ENCODE assay signal across 16 mouse cellular contexts in the genomic region with DNA sequence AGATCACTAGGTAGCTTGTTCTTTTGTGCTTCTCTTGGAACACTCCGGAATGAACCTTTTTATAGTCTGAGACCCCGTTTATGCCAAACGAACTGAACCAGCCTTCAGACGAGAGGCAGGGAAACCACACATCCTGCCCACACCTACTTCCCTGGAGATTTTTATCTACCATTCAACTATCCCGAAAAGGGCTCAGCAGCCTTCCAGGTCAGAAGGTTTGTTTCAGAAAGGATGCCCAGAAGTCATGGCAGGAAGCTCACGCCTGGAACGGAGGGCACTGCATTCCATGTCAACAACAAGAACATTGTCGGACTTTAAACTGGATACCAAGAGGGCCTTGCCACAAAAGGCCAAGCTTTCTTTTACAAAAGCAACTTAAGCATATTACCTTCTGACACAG.
DNase-seq lines count a peak whose midpoint lies in the region; ATAC-seq and TF ChIP-seq lines count a peak whose summit lies in the region.
"Had no signal": no experiment of that assay in that cellular context is flagged by ENCODE, and none has a peak within 500 bp of the region (broad histone marks: within the 10 kb centered on the region; RNA-seq: fewer than 3 reads in every experiment).

No protein-coding gene starts in this region.

- no peak overlapping the region for H3K4me2 ChIP-seq in embryonic facial prominence, embryonic 12.5 days (replicated peaks)
- no peak overlapping the region for H3K4me2 ChIP-seq in kidney, embryonic 15.5 days
- H3K4me2 ChIP-seq in lung, embryonic 14.5 days = no peak overlapping the region
- H3K4me2 ChIP-seq in hindbrain, postnatal 0 days (ENCODE audit: low read depth, low read length) = no peak overlapping the region
- H3K4me2 ChIP-seq: hindbrain, embryonic 15.5 days; neural tube, embryonic 15.5 days had no signal

- no peak for ATAC-seq in embryonic facial prominence, embryonic 12.5 days (ENCODE audit: insufficient number of reproducible peaks, insufficient read depth, low FRiP score, low TSS enrichment)
- no peak for ATAC-seq in kidney, embryonic 15.5 days (replicated peaks; ENCODE audit: low FRiP score)
- no peak for ATAC-seq in lung, embryonic 14.5 days (ENCODE audit: insufficient read depth)
- no peak for ATAC-seq in monocyte, adult 5-6 weeks (replicated peaks; ENCODE audit: insufficient number of reproducible peaks, low FRiP score, low TSS enrichment, poor library complexity, severe bottlenecking)
- ATAC-seq in hindbrain, postnatal 0 days = no peak
- ATAC-seq: liver, postnatal 0 days had no signal

- peaks cover 7% of the 10 kb centered on the region; the same call in 1 of the 2 replicates for H3K4me1 ChIP-seq in embryonic facial prominence, embryonic 12.5 days
- 0 out of 2 replicates have a peak, but pooled peaks cover 5% of the 10 kb centered on the region for H3K4me1 ChIP-seq in kidney, embryonic 15.5 days
- no peaks in the 10 kb centered on the region for H3K4me1 ChIP-seq in lung, embryonic 14.5 days (ENCODE audit: insufficient read depth)
- H3K4me1 ChIP-seq in hindbrain, postnatal 0 days (ENCODE audit: insufficient read depth, low read length) = no peaks in the 10 kb centered on the region
- H3K4me1 ChIP-seq: hindbrain, embryonic 15.5 days; neural tube, embryonic 15.5 days had no signal

- WGBS in embryonic facial prominence, embryonic 12.5 days = 48% methylated on average over 8 of the region's 8 CpGs
- WGBS in kidney, embryonic 15.5 days = 63% methylated on average over 8 of the region's 8 CpGs
- WGBS in lung, embryonic 14.5 days = 57% methylated on average over 8 of the region's 8 CpGs
- 73% methylated on average over 8 of the region's 8 CpGs for WGBS in hindbrain, postnatal 0 days

- no peaks in the 10 kb centered on the region for H3K36me3 ChIP-seq in embryonic facial prominence, embryonic 12.5 days
- H3K36me3 ChIP-seq in kidney, embryonic 15.5 days = no peaks in the 10 kb centered on the region
- H3K36me3 ChIP-seq in lung, embryonic 14.5 days (ENCODE audit: insufficient read depth) = no peaks in the 10 kb centered on the region
- no peaks in the 10 kb centered on the region for H3K36me3 ChIP-seq in hindbrain, postnatal 0 days (ENCODE audit: insufficient read depth, low read length)
- H3K36me3 ChIP-seq: hindbrain, embryonic 15.5 days; neural tube, embryonic 15.5 days had no signal

- H3K27ac ChIP-seq in embryonic facial prominence, embryonic 12.5 days = peak overlapping the region; percentile 7; the same call in 1 of the 2 replicates
- H3K27ac ChIP-seq in kidney, embryonic 15.5 days = peak overlapping the region; percentile 75
- peak overlapping the region; percentile 19; the same call in 1 of the 2 replicates for H3K27ac ChIP-seq in lung, embryonic 14.5 days (ENCODE audit: low read depth)
- no peak overlapping the region for H3K27ac ChIP-seq in hindbrain, postnatal 0 days
- H3K27ac ChIP-seq: hindbrain, embryonic 15.5 days; neural tube, embryonic 15.5 days had no signal

- H3K4me3 ChIP-seq in embryonic facial prominence, embryonic 12.5 days = no peak overlapping the region
- no peak overlapping the region for H3K4me3 ChIP-seq in kidney, embryonic 15.5 days (replicated peaks)
- H3K4me3 ChIP-seq in lung, embryonic 14.5 days (ENCODE audit: low read depth, low read length) = no peak overlapping the region
- no peak overlapping the region for H3K4me3 ChIP-seq in hindbrain, postnatal 0 days (ENCODE audit: low read length)
- H3K4me3 ChIP-seq: hindbrain, embryonic 15.5 days; neural tube, embryonic 15.5 days had no signal

- no peaks in the 10 kb centered on the region for H3K27me3 ChIP-seq in embryonic facial prominence, embryonic 12.5 days
- no peaks in the 10 kb centered on the region for H3K27me3 ChIP-seq in kidney, embryonic 15.5 days
- H3K27me3 ChIP-seq in lung, embryonic 14.5 days (ENCODE audit: insufficient read depth, low read length) = no peaks in the 10 kb centered on the region
- H3K27me3 ChIP-seq in hindbrain, postnatal 0 days (ENCODE audit: insufficient read depth, low read length) = no peaks in the 10 kb centered on the region
- H3K27me3 ChIP-seq: hindbrain, embryonic 15.5 days; neural tube, embryonic 15.5 days had no signal

- no peak overlapping the region for H3K9ac ChIP-seq in embryonic facial prominence, embryonic 12.5 days
- H3K9ac ChIP-seq in kidney, embryonic 15.5 days = no peak overlapping the region
- H3K9ac ChIP-seq in lung, embryonic 14.5 days = no peak overlapping the region
- H3K9ac ChIP-seq in hindbrain, postnatal 0 days (replicated peaks; ENCODE audit: low read length) = no peak overlapping the region
- H3K9ac ChIP-seq: hindbrain, embryonic 15.5 days; liver, postnatal 0 days; neural tube, embryonic 15.5 days had no signal

- intact Hi-C loops in heart, postnatal 36 days (cut with DNase I) = no loop called here

- peak; percentile 29 for DNase-seq in heart, adult 8-10 months (ENCODE audit: low spot score)
- DNase-seq in heart, postnatal 36 days = no peak
- no peak for DNase-seq in lung, embryonic 14.5 days
- DNase-seq in urinary bladder, adult 2 months (ENCODE audit: low spot score) = no peak
- no peak for DNase-seq in hindbrain, postnatal 0 days (ENCODE audit: low spot score)
- DNase-seq: adrenal gland, postnatal 36 days; B cell, adult 2 months; cerebellum, adult 11 months; liver, postnatal 0 days; right cerebral cortex, postnatal 14 days; thymus, postnatal 4 days had no signal

- no peak for TF ChIP-seq CTCF in lung, embryonic 14.5 days (IDR thresholded peaks at IDR 0.05; ENCODE audit: low read depth)
- TF ChIP-seq CTCF in hindbrain, postnatal 0 days (IDR thresholded peaks at IDR 0.05; ENCODE audit: low read depth) = no peak

- H3K9me3 ChIP-seq in embryonic facial prominence, embryonic 12.5 days = no peaks in the 10 kb centered on the region
- no peaks in the 10 kb centered on the region for H3K9me3 ChIP-seq in kidney, embryonic 15.5 days (replicated peaks)
- no peaks in the 10 kb centered on the region for H3K9me3 ChIP-seq in lung, embryonic 14.5 days (ENCODE audit: low read depth, low read length)
- H3K9me3 ChIP-seq in hindbrain, postnatal 0 days (ENCODE audit: low read length) = no peaks in the 10 kb centered on the region
- H3K9me3 ChIP-seq: hindbrain, embryonic 15.5 days; neural tube, embryonic 15.5 days had no signal
